Mouse (Mus musculus) embryonic facial prominence, embryonic 14.5 days (tissue): Measurements from ENCODE around the gene Mllt3. TPM values are rescaled to one million over a fixed set of nuclear protein-coding genes. Genes with fewer than 3 reads are reported as not detected.

ENCODE experiments used
- ATAC-seq: fragments of 200-750 bp; cut with Nextera tagmentation; 2 replicates; pipeline ENCODE4 v1.8.0; 2017; ENCODE audit warnings: low read depth, moderate number of reproducible peaks, moderate TSS enrichment
- DNase-seq: peaks from one replicate; pipeline ENCODE4 v3.0.0-alpha.2; 2015; ENCODE audit warnings: low spot score
- H3K27ac ChIP-seq: fragments of 300-500 bp; sonication (generic); replicated peaks from 2 replicates; pipeline ENCODE4 v1.5.1; 2014; ENCODE audit warnings: low read depth, mild to moderate bottlenecking, low read length, moderate library complexity
- H3K27me3 ChIP-seq: fragments of 300-500 bp; sonication (generic); replicated peaks from 2 replicates; pipeline ENCODE4 v1.6.1; 2014; ENCODE audit warnings: low read length; ENCODE audit not compliant: control insufficient read depth, insufficient read depth
- H3K36me3 ChIP-seq: fragments of 300-500 bp; sonication (generic); 2 replicates; pipeline ENCODE4 v1.6.1; 2014; ENCODE audit warnings: low read length, mixed read lengths; ENCODE audit not compliant: control insufficient read depth, insufficient read depth
- H3K4me1 ChIP-seq: fragments of 300-500 bp; sonication (generic); 2 replicates; pipeline ENCODE4 v1.6.1; 2014; ENCODE audit warnings: antibody characterized with exemption, low read length; ENCODE audit not compliant: control insufficient read depth, insufficient read depth
- H3K4me2 ChIP-seq: fragments of 300-500 bp; sonication (generic); 2 replicates; pipeline ENCODE4 v1.6.1; 2014; ENCODE audit warnings: low read depth, mild to moderate bottlenecking, low read length, moderate library complexity, mixed read lengths
- H3K4me3 ChIP-seq: fragments of 300-500 bp; sonication (generic); 2 replicates; pipeline ENCODE4 v1.5.1; 2014; ENCODE audit warnings: low read depth, mild to moderate bottlenecking, low read length
- H3K9ac ChIP-seq: fragments of 300-500 bp; sonication (generic); 2 replicates; pipeline ENCODE4 v1.6.1; 2014; ENCODE audit warnings: low read depth, mild to moderate bottlenecking, low read length, moderate library complexity, mixed read lengths
- H3K9me3 ChIP-seq: fragments of 300-500 bp; sonication (generic); 2 replicates; pipeline ENCODE4 v1.6.1; 2016; ENCODE audit warnings: low read length; ENCODE audit not compliant: control insufficient read depth
- WGBS: fragments of 180-500 bp; shearing (Covaris S2); extraction: QIAGEN DNeasy Blood & Tissue Kit; methylation state at CpG from one replicate; pipeline ENCODE4 v1.1.7; 2014; 5-methylcytosine and 5-hydroxymethylcytosine counted together
- polyA plus RNA-seq: library from polyadenylated mRNA; unstranded; fragments of >200 nt; fragmentation: Nextera tagmentation; extraction: Ambion mirVana; gene quantifications from 2 replicates; pipeline ENCODE4 v1.2.1, GENCODE M21; 2014

The Mllt3 gene
- polyA plus RNA-seq, 1 experiment from 2014 or later = 55.0 TPM

GRCm38 (mm10) chr4:88019645-88020044 is 13.5 kb downstream of the Mllt3 start:
- WGBS = 75% methylated on average over 4 of the region's 4 CpGs
- Histone ChIP-seq H3K9me3 (no peaks in the 10 kb centered on the region), H3K9ac (no peak overlapping the region), H3K27me3 (no peaks in the 10 kb centered on the region), H3K4me2 (no peak overlapping the region), H3K4me1 (peaks cover 30% of the 10 kb centered on the region), H3K36me3 (0 out of 2 replicates have a peak, but pooled peaks cover 14% of the 10 kb centered on the region), H3K27ac (no peak overlapping the region), H3K4me3 (no peak overlapping the region)
- no peak for ATAC-seq
- no peak for DNase-seq

GRCm38 (mm10) chr4:88017452-88018350 is 15.5 kb downstream of the Mllt3 start:
- Histone ChIP-seq H3K9ac (no peak overlapping the region), H3K9me3 (no peaks in the 10 kb centered on the region), H3K4me1 (peaks cover 48% of the 10 kb centered on the region), H3K27me3 (no peaks in the 10 kb centered on the region), H3K4me2 (peak overlapping the region; percentile 31), H3K4me3 (no peak overlapping the region), H3K36me3 (0 out of 2 replicates have a peak, but pooled peaks cover 4% of the 10 kb centered on the region), H3K27ac (no peak overlapping the region)
- ATAC-seq (peak; percentile 30; the same call in 1 of the 2 replicates), DNase-seq (peak; percentile 34)
- WGBS = 45% methylated on average over 18 of the region's 18 CpGs

- H3K36me3 ChIP-seq = peaks cover 7% of the 10 kb centered on the region; the same call in 1 of the 2 replicates
- no peak for DNase-seq
- no peak overlapping the region for H3K4me2 ChIP-seq
- WGBS = 68% methylated on average over 5 of the region's 5 CpGs
- no peaks in the 10 kb centered on the region for H3K27me3 ChIP-seq
- no peak for ATAC-seq
- H3K27ac ChIP-seq = no peak overlapping the region
- no peak overlapping the region for H3K4me3 ChIP-seq
- no peak overlapping the region for H3K9ac ChIP-seq
- H3K4me1 ChIP-seq = peaks cover 50% of the 10 kb centered on the region
- no peaks in the 10 kb centered on the region for H3K9me3 ChIP-seq
These were observed 17.4 kb downstream of the Mllt3 start for GRCm38 (mm10) chr4:88015765-88016164.

- WGBS = 62% methylated on average over 7 of the region's 7 CpGs
- Histone ChIP-seq H3K9ac (no peak overlapping the region), H3K4me3 (no peak overlapping the region), H3K4me2 (no peak overlapping the region), H3K27ac (no peak overlapping the region), H3K4me1 (peaks cover 50% of the 10 kb centered on the region), H3K27me3 (no peaks in the 10 kb centered on the region), H3K9me3 (no peaks in the 10 kb centered on the region), H3K36me3 (peaks cover 10% of the 10 kb centered on the region; the same call in 1 of the 2 replicates)
- ATAC-seq (no peak), DNase-seq (no peak)
These were observed 17.9 kb downstream of the Mllt3 start for GRCm38 (mm10) chr4:88015261-88015660.

GRCm38 (mm10) chr4:88012774-88013173 is 20.4 kb downstream of the Mllt3 start:
- no peak overlapping the region for H3K4me2 ChIP-seq
- no peaks in the 10 kb centered on the region for H3K9me3 ChIP-seq
- peaks cover 45% of the 10 kb centered on the region for H3K4me1 ChIP-seq
- no peaks in the 10 kb centered on the region for H3K27me3 ChIP-seq
- peaks cover 16% of the 10 kb centered on the region; the same call in 1 of the 2 replicates for H3K36me3 ChIP-seq
- ATAC-seq = no peak
- no peak overlapping the region for H3K9ac ChIP-seq
- H3K4me3 ChIP-seq = no peak overlapping the region
- DNase-seq = no peak
- 58% methylated on average over 4 of the region's 4 CpGs for WGBS
- H3K27ac ChIP-seq = no peak overlapping the region

- Histone ChIP-seq H3K27ac (no peak overlapping the region), H3K4me1 (peaks cover 38% of the 10 kb centered on the region), H3K27me3 (no peaks in the 10 kb centered on the region), H3K4me2 (no peak overlapping the region), H3K9me3 (no peaks in the 10 kb centered on the region), H3K9ac (no peak overlapping the region), H3K4me3 (no peak overlapping the region), H3K36me3 (peaks cover 16% of the 10 kb centered on the region; the same call in 1 of the 2 replicates)
- 71% methylated on average over 4 of the region's 4 CpGs for WGBS
- ATAC-seq = no peak
- no peak for DNase-seq
These were observed 21.1 kb downstream of the Mllt3 start for GRCm38 (mm10) chr4:88011870-88012572.

GRCm38 (mm10) chr4:88010441-88010840 is 22.7 kb downstream of the Mllt3 start:
- Histone ChIP-seq H3K4me2 (no peak overlapping the region), H3K27ac (no peak overlapping the region), H3K9me3 (no peaks in the 10 kb centered on the region), H3K27me3 (no peaks in the 10 kb centered on the region), H3K9ac (no peak overlapping the region), H3K4me1 (peaks cover 31% of the 10 kb centered on the region), H3K4me3 (no peak overlapping the region), H3K36me3 (peaks cover 16% of the 10 kb centered on the region; the same call in 1 of the 2 replicates)
- DNase-seq (no peak), ATAC-seq (no peak)
- WGBS = 91% methylated on average over 5 of the region's 5 CpGs

GRCm38 (mm10) chr4:88005801-88006200 is 27.4 kb downstream of the Mllt3 start:
- no peak overlapping the region for H3K27ac ChIP-seq

More at GRCm38 (mm10) chr4:88005801-88006200, 27.4 kb downstream of the Mllt3 start:
- Histone ChIP-seq H3K4me1 (0 out of 2 replicates have a peak, but pooled peaks cover 3% of the 10 kb centered on the region), H3K27me3 (no peaks in the 10 kb centered on the region), H3K4me3 (no peak overlapping the region), H3K4me2 (no peak overlapping the region), H3K36me3 (peaks cover 15% of the 10 kb centered on the region; the same call in 1 of the 2 replicates), H3K9me3 (no peaks in the 10 kb centered on the region), H3K9ac (no peak overlapping the region)
- no peak for DNase-seq
- 76% methylated on average over 3 of the region's 3 CpGs for WGBS
- ATAC-seq = no peak
